Mouse (Mus musculus): ENCODE measurements at regions not wholly inside any gene's neighbourhood (a gene's known extent, or its start where the extent isn't known, plus 50 kb on each side); places are given as distances from the start of the nearest gene placed in this dataset.

- no peak for DNase-seq (ENCODE audit: extremely low spot score in 1 of 2, low spot score in 1 of 2)
Observed at GRCm38 (mm10) chr4:55475409-55475808, 56.9 kb downstream of the Klf4 start.

- DNase-seq (ENCODE audit: extremely low spot score in 1 of 2, low spot score in 1 of 2) = no peak
Observed at GRCm38 (mm10) chr4:55474044-55474788, 58.0 kb downstream of the Klf4 start.

GRCm38 (mm10) chr4:55472649-55473048, 59.6 kb downstream of the Klf4 start:
- DNase-seq (ENCODE audit: extremely low spot score in 1 of 2, low spot score in 1 of 2) = no peak

GRCm38 (mm10) chr4:55470779-55471663, 61.2 kb downstream of the Klf4 start:
- no peak for DNase-seq (ENCODE audit: extremely low spot score in 1 of 2, low spot score in 1 of 2)

- DNase-seq (ENCODE audit: extremely low spot score in 1 of 2, low spot score in 1 of 2) = no peak
Observed at GRCm38 (mm10) chr4:55464192-55464591, 68.1 kb downstream of the Klf4 start.

GRCm38 (mm10) chr4:55461927-55462326, 70.3 kb downstream of the Klf4 start:
- no peak for DNase-seq (ENCODE audit: extremely low spot score in 1 of 2, low spot score in 1 of 2)

GRCm38 (mm10) chr4:55453902-55454301, 78.4 kb downstream of the Klf4 start:
- DNase-seq (ENCODE audit: extremely low spot score in 1 of 2, low spot score in 1 of 2) = no peak

- no peak for DNase-seq (ENCODE audit: extremely low spot score in 1 of 2, low spot score in 1 of 2)
Observed at GRCm38 (mm10) chr4:55452546-55452945, 79.7 kb downstream of the Klf4 start.

GRCm38 (mm10) chr4:55451711-55452110, 80.6 kb downstream of the Klf4 start:
- DNase-seq (ENCODE audit: extremely low spot score in 1 of 2, low spot score in 1 of 2) = no peak

GRCm38 (mm10) chr4:55451026-55451425, 81.2 kb downstream of the Klf4 start:
- no peak for DNase-seq (ENCODE audit: extremely low spot score in 1 of 2, low spot score in 1 of 2)

GRCm38 (mm10) chr4:55443489-55443888, 88.8 kb downstream of the Klf4 start:
- DNase-seq (ENCODE audit: extremely low spot score in 1 of 2, low spot score in 1 of 2) = no peak

- peak in 1 of 2 experiments; percentile 55 for DNase-seq (ENCODE audit: extremely low spot score in 1 of 2, low spot score in 1 of 2)
Observed at GRCm38 (mm10) chr4:55442098-55442497, 90.2 kb downstream of the Klf4 start.
